Mouse (Mus musculus) myocyte (in vitro differentiated cells): ENCODE data around the gene Gipc2. TPM values are rescaled to one million over a fixed set of nuclear protein-coding genes. Genes with fewer than 3 reads are reported as not detected.

Experiments
- H3K27me3 ChIP-seq: one replicate; pipeline ENCODE4 v1.6.1; 2011; ENCODE audit not compliant: control insufficient read depth, insufficient read depth, insufficient read length
- H3K36me3 ChIP-seq: one replicate; pipeline ENCODE4 v1.6.1; 2011; ENCODE audit not compliant: control insufficient read depth, insufficient read depth
- H3K4me2 ChIP-seq: one replicate; pipeline ENCODE4 v1.6.1; 2011; ENCODE audit warnings: low read depth, control low read depth
- H3K4me3 ChIP-seq: one replicate; pipeline ENCODE4 v1.5.1; 2011; ENCODE audit warnings: mild to moderate bottlenecking, control low read depth, moderate library complexity
- H3K79me2 ChIP-seq: one replicate; pipeline ENCODE4 v1.6.1; 2011; ENCODE audit not compliant: control insufficient read depth, insufficient read depth
- H3ac ChIP-seq: one replicate; pipeline ENCODE4 v1.6.1; 2011; ENCODE audit not compliant: control insufficient read depth, insufficient read length
- CEBPB ChIP-seq: IDR thresholded peaks from 2 replicates; pipeline ENCODE4 v1.6.1; 2011; ENCODE audit warnings: mild to moderate bottlenecking, moderate library complexity; ENCODE audit not compliant: poor library complexity, insufficient read depth, severe bottlenecking
- E2F4 ChIP-seq: IDR thresholded peaks from one replicate; pipeline ENCODE4 v1.6.1; 2011; ENCODE audit warnings: mild to moderate bottlenecking, control low read depth, moderate library complexity; ENCODE audit not compliant: insufficient read depth
- MAX ChIP-seq: IDR thresholded peaks from one replicate; pipeline ENCODE4 v1.6.1; 2011; ENCODE audit warnings: low read depth, mild to moderate bottlenecking, control low read depth
- MYOD1 ChIP-seq, 3 experiments: IDR thresholded peaks; one replicate each; pipeline ENCODE4 v1.6.1; 2011; ENCODE audit warnings: control low read depth in 2 of 3, low read depth in 2 of 3, mild to moderate bottlenecking in 2 of 3, moderate library complexity in 1 of 3; ENCODE audit not compliant: insufficient read length in 2 of 3, control insufficient read depth in 1 of 3
- MYOG ChIP-seq, 3 experiments: IDR thresholded peaks; one replicate each; pipeline ENCODE4 v1.6.1; 2011; ENCODE audit warnings: control low read depth in 2 of 3, low read depth in 2 of 3, mild to moderate bottlenecking in 2 of 3; ENCODE audit not compliant: insufficient read length in 2 of 3, control insufficient read depth in 1 of 3, insufficient read depth in 1 of 3
- POLR2A ChIP-seq: IDR thresholded peaks from one replicate; pipeline ENCODE4 v1.6.1; 2011; ENCODE audit warnings: low read depth, mild to moderate bottlenecking, control low read depth, moderate library complexity; ENCODE audit not compliant: insufficient read length
- POLR2AphosphoS2 ChIP-seq: IDR thresholded peaks from one replicate; pipeline ENCODE4 v1.6.1; 2011; ENCODE audit warnings: low read depth, control low read depth; ENCODE audit not compliant: insufficient read length
- REST ChIP-seq: IDR thresholded peaks from one replicate; pipeline ENCODE4 v1.6.1; 2011; ENCODE audit warnings: mild to moderate bottlenecking, control low read depth, moderate library complexity; ENCODE audit not compliant: insufficient read depth, insufficient read length
- SRF ChIP-seq: IDR thresholded peaks from one replicate; pipeline ENCODE4 v1.6.1; 2011; ENCODE audit warnings: low read depth; ENCODE audit not compliant: control insufficient read depth, insufficient read length
- TCF12 ChIP-seq: IDR thresholded peaks from one replicate; pipeline ENCODE4 v1.6.1; 2011; ENCODE audit warnings: mild to moderate bottlenecking, control low read depth; ENCODE audit not compliant: poor library complexity, insufficient read depth, severe bottlenecking
- TCF3 ChIP-seq: IDR thresholded peaks from one replicate; pipeline ENCODE4 v1.6.1; 2011; ENCODE audit warnings: low read depth, control low read depth; ENCODE audit not compliant: insufficient read length
- USF1 ChIP-seq: IDR thresholded peaks from one replicate; pipeline ENCODE4 v1.6.1; 2011; ENCODE audit warnings: low read depth, mild to moderate bottlenecking, control low read depth, moderate library complexity
- polyA plus RNA-seq: library from polyadenylated mRNA; unstranded; fragments of >200 nt; fragmentation: generic; extraction: Trizol; gene quantifications from one replicate; pipeline ENCODE4 v1.2.1, GENCODE M21; 2012; ENCODE audit warnings: missing spikeins

The Gipc2 gene
- polyA plus RNA-seq, 1 experiment, result 0.16 TPM

GRCm38 (mm10) chr3:152114786-152115185 lies 51.2 kb downstream of the Gipc2 start:
- no peak overlapping the region for H3ac ChIP-seq
- no peak overlapping the region for H3K4me3 ChIP-seq
- H3K27me3 ChIP-seq, result no peaks in the 10 kb centered on the region
- H3K79me2 ChIP-seq, result no peaks in the 10 kb centered on the region
- peak overlapping the region; percentile 72 for H3K4me2 ChIP-seq
- TF ChIP-seq POLR2A (peak; percentile 36), MYOD1 (IDR thresholded peaks at IDR 0.05; ENCODE audit: control insufficient read depth in 1 of 3, insufficient read length in 2 of 3, low read depth in 2 of 3) (peak in 1 of 3 experiments; percentile 25), SRF (no peak), TCF3 (no peak), TCF12 (no peak), MYOG (IDR thresholded peaks at IDR 0.05; ENCODE audit: control insufficient read depth in 1 of 3, insufficient read depth in 1 of 3, insufficient read length in 2 of 3, low read depth in 2 of 3) (peak in 1 of 3 experiments; percentile 48), POLR2AphosphoS2 (peak; percentile 14), USF1 (no peak)
- no peaks in the 10 kb centered on the region for H3K36me3 ChIP-seq

- H3K27me3 ChIP-seq, result no peaks in the 10 kb centered on the region
- H3ac ChIP-seq, result no peak overlapping the region
- H3K79me2 ChIP-seq, result no peaks in the 10 kb centered on the region
- TF ChIP-seq USF1, result no peak
- TF ChIP-seq MYOD1 (IDR thresholded peaks at IDR 0.05; ENCODE audit: control insufficient read depth in 1 of 3, insufficient read length in 2 of 3, low read depth in 2 of 3), result no peak
- no peak overlapping the region for H3K4me3 ChIP-seq
- H3K4me2 ChIP-seq, result peak overlapping the region; percentile 72
- no peaks in the 10 kb centered on the region for H3K36me3 ChIP-seq
Observed at GRCm38 (mm10) chr3:152114222-152114621, 51.8 kb downstream of the Gipc2 start.

GRCm38 (mm10) chr3:152113496-152113895 lies 52.5 kb downstream of the Gipc2 start:
- Histone ChIP-seq H3K79me2 (no peaks in the 10 kb centered on the region), H3K36me3 (no peaks in the 10 kb centered on the region), H3K27me3 (no peaks in the 10 kb centered on the region), H3ac (no peak overlapping the region), H3K4me2 (no peak overlapping the region), H3K4me3 (no peak overlapping the region)
- TF ChIP-seq MAX (no peak), POLR2AphosphoS2 (no peak), SRF (no peak)

- no peaks in the 10 kb centered on the region for H3K36me3 ChIP-seq
- no peak overlapping the region for H3ac ChIP-seq
- H3K4me2 ChIP-seq, result no peak overlapping the region
- no peak overlapping the region for H3K4me3 ChIP-seq
- H3K79me2 ChIP-seq, result no peaks in the 10 kb centered on the region
- TF ChIP-seq TCF3, result no peak
- TF ChIP-seq MYOD1 (IDR thresholded peaks at IDR 0.05; ENCODE audit: control insufficient read depth in 1 of 3, insufficient read length in 2 of 3, low read depth in 2 of 3), result no peak
- TF ChIP-seq USF1, result no peak
- no peak for TF ChIP-seq MYOG (IDR thresholded peaks at IDR 0.05; ENCODE audit: control insufficient read depth in 1 of 3, insufficient read depth in 1 of 3, insufficient read length in 2 of 3, low read depth in 2 of 3)
- TF ChIP-seq SRF, result no peak
- TF ChIP-seq POLR2AphosphoS2, result no peak
- no peak for TF ChIP-seq REST
- no peak for TF ChIP-seq TCF12
- no peak for TF ChIP-seq E2F4
- TF ChIP-seq CEBPB, result no peak
- no peak for TF ChIP-seq POLR2A
- no peak for TF ChIP-seq MAX
- no peaks in the 10 kb centered on the region for H3K27me3 ChIP-seq
Observed at GRCm38 (mm10) chr3:152112664-152113063, 53.4 kb downstream of the Gipc2 start.

- H3K27me3 ChIP-seq, result no peaks in the 10 kb centered on the region
- H3ac ChIP-seq, result no peak overlapping the region
- H3K36me3 ChIP-seq, result no peaks in the 10 kb centered on the region
- no peaks in the 10 kb centered on the region for H3K79me2 ChIP-seq
- TF ChIP-seq CEBPB, result no peak
- TF ChIP-seq E2F4, result no peak
- no peak for TF ChIP-seq TCF3
- no peak for TF ChIP-seq MYOG (IDR thresholded peaks at IDR 0.05; ENCODE audit: control insufficient read depth in 1 of 3, insufficient read depth in 1 of 3, insufficient read length in 2 of 3, low read depth in 2 of 3)
- no peak for TF ChIP-seq TCF12
- no peak for TF ChIP-seq POLR2A
- no peak for TF ChIP-seq MAX
- no peak for TF ChIP-seq SRF
- no peak for TF ChIP-seq REST
- no peak for TF ChIP-seq MYOD1 (IDR thresholded peaks at IDR 0.05; ENCODE audit: control insufficient read depth in 1 of 3, insufficient read length in 2 of 3, low read depth in 2 of 3)
- TF ChIP-seq USF1, result no peak
- no peak overlapping the region for H3K4me3 ChIP-seq
- H3K4me2 ChIP-seq, result peak overlapping the region; percentile 48
Observed at GRCm38 (mm10) chr3:152111482-152111881, 54.5 kb downstream of the Gipc2 start.
